Mouse (Mus musculus): ENCODE measurements around the gene Hs3st6.

Gene Hs3st6

GRCm38 (mm10) chr17:24728184-24728583 lies 24.6 kb upstream of the Hs3st6 start:
- DNase-seq (ENCODE audit: low read depth) = no peak

- DNase-seq (ENCODE audit: low read depth) = no peak
These were observed 23.7 kb upstream of the Hs3st6 start for GRCm38 (mm10) chr17:24729067-24729466.

GRCm38 (mm10) chr17:24730787-24731186 lies 22.0 kb upstream of the Hs3st6 start:
- no peak for DNase-seq (ENCODE audit: low read depth)

- no peak for DNase-seq (ENCODE audit: low read depth)
These were observed 20.4 kb upstream of the Hs3st6 start for GRCm38 (mm10) chr17:24732233-24732935.

- DNase-seq (ENCODE audit: low read depth) = no peak
These were observed 19.2 kb upstream of the Hs3st6 start for GRCm38 (mm10) chr17:24733434-24734050.

GRCm38 (mm10) chr17:24734513-24734912 lies 18.3 kb upstream of the Hs3st6 start:
- no peak for DNase-seq (ENCODE audit: low read depth)

- DNase-seq (ENCODE audit: low read depth) = no peak
These were observed 17.3 kb upstream of the Hs3st6 start for GRCm38 (mm10) chr17:24735446-24735845.

- peak; percentile 99 for DNase-seq (ENCODE audit: low read depth)
These were observed 16.3 kb upstream of the Hs3st6 start, which contains the start of gene Msrb1 for GRCm38 (mm10) chr17:24736330-24737051. Gene Msrb1 (plus strand): TSS chr17:24736642.

GRCm38 (mm10) chr17:24737135-24737810 lies 15.5 kb upstream of the Hs3st6 start:
- no peak for DNase-seq (ENCODE audit: low read depth)

GRCm38 (mm10) chr17:24738238-24738637 lies 14.6 kb upstream of the Hs3st6 start:
- DNase-seq (ENCODE audit: low read depth) = no peak

- no peak for DNase-seq (ENCODE audit: low read depth)
These were observed 12.9 kb upstream of the Hs3st6 start for GRCm38 (mm10) chr17:24739926-24740325.

GRCm38 (mm10) chr17:24742307-24742706 lies 10.5 kb upstream of the Hs3st6 start:
- DNase-seq (ENCODE audit: low read depth) = no peak

GRCm38 (mm10) chr17:24743896-24744295 lies 8.9 kb upstream of the Hs3st6 start:
- no peak for DNase-seq (ENCODE audit: low read depth)

GRCm38 (mm10) chr17:24744381-24744780 lies 8.4 kb upstream of the Hs3st6 start:
- DNase-seq (ENCODE audit: low read depth) = no peak

- peak; percentile 91 for DNase-seq (ENCODE audit: low read depth)
These were observed 7.0 kb upstream of the Hs3st6 start for GRCm38 (mm10) chr17:24745526-24746497.

- DNase-seq (ENCODE audit: low read depth) = no peak
These were observed 5.8 kb upstream of the Hs3st6 start for GRCm38 (mm10) chr17:24746986-24747385.

GRCm38 (mm10) chr17:24751528-24751927 lies 1.3 kb upstream of the Hs3st6 start:
- no peak for DNase-seq (ENCODE audit: low read depth)

- DNase-seq (ENCODE audit: low read depth) = no peak
These were observed 4.6 kb downstream of the Hs3st6 start for GRCm38 (mm10) chr17:24757394-24757793.

- no peak for DNase-seq (ENCODE audit: low read depth)
These were observed 8.3 kb downstream of the Hs3st6 start for GRCm38 (mm10) chr17:24761121-24761520.

- no peak for DNase-seq (ENCODE audit: low read depth)
These were observed 12.5 kb downstream of the Hs3st6 start for GRCm38 (mm10) chr17:24765016-24765905.
